Mouse (Mus musculus) liver, adult 2 months (tissue): ENCODE data around the gene Slc35b2.

Experiments used
- CTCF ChIP-seq: fragments of 200-500 bp; IDR thresholded peaks from 2 replicates; pipeline ENCODE4 v1.5.1; 2011; ENCODE audit warnings: low read depth, low read length, control low read depth
- POLR2A ChIP-seq: fragments of 200-500 bp; IDR thresholded peaks from 2 replicates; pipeline ENCODE4 v1.6.1; 2011; ENCODE audit warnings: low read length, control low read depth; ENCODE audit not compliant: insufficient read depth; ENCODE audit errors: extremely low read depth

GRCm38 (mm10) chr17:45536264-45536663, 27.4 kb upstream of the Slc35b2 start:
- no peak for TF ChIP-seq POLR2A
- TF ChIP-seq CTCF = no peak
